8 mouse cellular contexts compared by ENCODE assay signal in the genomic region with DNA sequence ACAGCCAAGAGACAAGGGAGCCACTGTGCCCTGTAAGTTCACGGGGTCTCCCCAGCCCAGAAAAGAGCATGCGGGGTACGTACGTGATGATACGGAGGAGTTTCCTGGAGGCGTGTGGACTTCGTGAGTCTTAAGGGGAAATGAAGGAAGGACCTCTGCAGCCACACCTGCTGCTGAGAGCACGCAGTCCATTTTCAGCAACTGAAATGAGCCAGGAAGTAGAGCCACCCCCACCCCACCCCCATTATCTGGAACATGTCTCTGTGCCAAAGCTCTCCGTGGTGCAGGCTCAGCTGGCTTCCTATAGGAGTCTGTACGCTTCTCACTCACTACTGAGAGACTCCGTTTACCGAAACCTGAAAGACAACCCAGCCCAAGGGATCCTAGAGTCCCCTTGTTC.
"Had no signal": no experiment of that assay in that cellular context is flagged by ENCODE, and none has a peak within 500 bp of the region (broad histone marks: within the 10 kb centered on the region; RNA-seq: fewer than 3 reads in every experiment).

No protein-coding gene starts in this region.

- DNase-seq: right cerebral cortex, postnatal 4 days had no signal

- H3K4me3 ChIP-seq: layer of hippocampus, adult 2 months; limb, embryonic 10.5 days; midbrain, embryonic 10.5 days; myocyte; neural tube, embryonic 15.5 days had no signal

- H3K36me3 ChIP-seq: limb, embryonic 10.5 days; midbrain, embryonic 10.5 days; neural tube, embryonic 15.5 days had no signal

- H3K27ac ChIP-seq: layer of hippocampus, adult 2 months; limb, embryonic 10.5 days; midbrain, embryonic 10.5 days; neural tube, embryonic 15.5 days had no signal

- H3K4me2 ChIP-seq: liver, embryonic 11.5 days; lung, embryonic 14.5 days had no signal

- H3K9me3 ChIP-seq: limb, embryonic 10.5 days; midbrain, embryonic 10.5 days; neural tube, embryonic 15.5 days had no signal

- H3K9ac ChIP-seq: lung, embryonic 14.5 days; neural tube, embryonic 15.5 days had no signal
